Mouse (Mus musculus): ENCODE measurements around the gene Plcl2. TPM values are rescaled to one million over a fixed set of nuclear protein-coding genes. Genes with fewer than 3 reads are reported as not detected.

Plcl2 gene
- polyA plus RNA-seq, 1 experiment, result 0.73 TPM

DNA sequence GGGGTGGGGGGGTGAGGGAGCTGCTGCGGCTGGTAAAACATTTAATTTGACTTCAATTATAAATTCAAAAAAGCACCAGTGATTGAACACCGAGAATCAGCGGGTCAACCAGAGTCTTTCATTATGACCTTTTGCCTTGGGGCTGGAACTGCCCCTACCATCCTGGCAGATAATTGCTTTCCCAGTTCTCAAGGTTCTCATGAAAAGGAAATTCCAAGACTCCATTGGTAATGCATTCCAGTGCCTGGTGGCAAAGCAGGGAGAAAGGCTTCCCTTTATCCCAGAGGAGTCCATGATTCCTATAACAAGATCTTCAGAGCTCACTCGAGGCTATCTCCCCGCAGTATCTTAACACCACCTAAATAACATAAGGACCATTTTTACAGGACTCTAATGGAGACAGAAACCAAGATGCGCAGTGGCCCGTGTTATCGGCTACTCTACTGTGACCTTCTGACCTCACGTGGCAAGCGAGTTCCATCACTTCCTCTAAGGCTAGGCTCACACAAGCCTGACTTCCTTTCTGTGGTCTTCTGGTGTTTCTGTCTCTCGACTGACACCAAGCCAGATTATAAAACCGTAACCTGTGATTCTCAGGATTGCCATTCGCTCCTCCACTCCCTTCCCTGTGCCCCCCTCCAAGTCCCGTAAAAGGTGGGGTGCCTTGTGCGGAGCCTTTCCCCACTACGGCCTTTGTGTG, 10.0 kb upstream of the Plcl2 start:
- Histone ChIP-seq H3K27ac (ENCODE audit: control insufficient read depth, insufficient read depth, low read depth, low read length) (no peak overlapping the region), H3K4me3 (ENCODE audit: control insufficient read depth, low read depth, low read length) (no peak overlapping the region; the same call in 1 of the 2 replicates), H3K36me3 (ENCODE audit: control insufficient read depth, insufficient read depth, low read length) (no peaks in the 10 kb centered on the region), H3K27me3 (ENCODE audit: control insufficient read depth, insufficient read depth, low read length) (no peaks in the 10 kb centered on the region), H3K4me1 (ENCODE audit: control insufficient read depth, insufficient read depth, low read length) (no peaks in the 10 kb centered on the region; the same call in 1 of the 2 replicates)
- TF ChIP-seq CTCF (IDR thresholded peaks at IDR 0.05; ENCODE audit: control insufficient read depth, insufficient read depth, insufficient replicate concordance, low read depth, low read length), result no peak

DNA sequence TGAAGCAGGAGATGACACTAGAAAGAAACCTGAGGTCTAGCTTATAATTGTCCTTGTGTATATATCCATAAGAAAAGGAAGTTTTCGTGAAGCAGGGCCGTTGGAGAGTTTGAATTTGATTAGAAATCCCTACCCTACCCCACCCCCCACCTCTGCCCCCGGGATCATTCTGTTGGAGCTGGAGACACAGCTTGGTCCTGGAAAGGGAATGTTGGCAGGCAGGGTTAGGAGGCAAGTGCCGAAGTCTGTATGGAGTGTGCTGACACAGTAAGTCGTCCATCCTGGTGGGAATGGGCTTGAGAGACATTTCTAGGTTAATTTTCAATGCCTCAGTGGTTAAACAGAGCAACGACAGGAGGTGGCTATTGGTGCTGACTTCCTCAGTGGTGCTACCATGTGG, 8.4 kb upstream of the Plcl2 start:
- Histone ChIP-seq H3K27me3 (ENCODE audit: control insufficient read depth, insufficient read depth, low read length) (no peaks in the 10 kb centered on the region), H3K27ac (ENCODE audit: control insufficient read depth, insufficient read depth, low read depth, low read length) (no peak overlapping the region), H3K4me3 (ENCODE audit: control insufficient read depth, low read depth, low read length) (no peak overlapping the region), H3K36me3 (ENCODE audit: control insufficient read depth, insufficient read depth, low read length) (no peaks in the 10 kb centered on the region), H3K4me1 (ENCODE audit: control insufficient read depth, insufficient read depth, low read length) (no peaks in the 10 kb centered on the region; the same call in 1 of the 2 replicates)
- TF ChIP-seq POLR2A (IDR thresholded peaks at IDR 0.05; ENCODE audit: control insufficient read depth, low read depth, low read length) (no peak), CTCF (IDR thresholded peaks at IDR 0.05; ENCODE audit: control insufficient read depth, insufficient read depth, insufficient replicate concordance, low read depth, low read length) (no peak)

DNA sequence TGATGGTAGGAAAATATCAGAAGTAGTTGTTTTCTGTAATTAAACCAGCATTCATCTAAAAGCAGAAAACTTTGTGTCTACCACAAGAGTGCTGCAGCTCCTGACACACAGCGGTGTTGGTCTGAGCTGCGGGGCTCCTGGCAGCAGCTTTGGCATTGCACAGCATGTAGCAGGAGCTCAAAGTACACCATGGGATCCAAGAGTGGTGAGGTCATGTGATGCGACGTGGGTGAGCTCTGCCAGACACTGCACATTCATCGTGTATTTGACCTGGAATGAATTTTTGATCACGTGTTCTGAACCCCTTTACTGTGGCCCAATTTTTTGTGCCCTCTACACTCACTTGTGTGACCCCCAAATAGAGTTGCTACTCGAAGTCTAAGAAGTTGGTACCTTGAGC, 6.1 kb upstream of the Plcl2 start:
- no peak overlapping the region for H3K27ac ChIP-seq (ENCODE audit: control insufficient read depth, insufficient read depth, low read depth, low read length)
- no peak overlapping the region for H3K4me3 ChIP-seq (ENCODE audit: control insufficient read depth, low read depth, low read length)
- H3K36me3 ChIP-seq (ENCODE audit: control insufficient read depth, insufficient read depth, low read length), result no peaks in the 10 kb centered on the region
- H3K27me3 ChIP-seq (ENCODE audit: control insufficient read depth, insufficient read depth, low read length), result no peaks in the 10 kb centered on the region
- TF ChIP-seq CTCF (IDR thresholded peaks at IDR 0.05; ENCODE audit: control insufficient read depth, insufficient read depth, insufficient replicate concordance, low read depth, low read length) (no peak), POLR2A (IDR thresholded peaks at IDR 0.05; ENCODE audit: control insufficient read depth, low read depth, low read length) (no peak)
- no peaks in the 10 kb centered on the region; the same call in none of the 2 replicates for H3K4me1 ChIP-seq (ENCODE audit: control insufficient read depth, insufficient read depth, low read length)

DNA sequence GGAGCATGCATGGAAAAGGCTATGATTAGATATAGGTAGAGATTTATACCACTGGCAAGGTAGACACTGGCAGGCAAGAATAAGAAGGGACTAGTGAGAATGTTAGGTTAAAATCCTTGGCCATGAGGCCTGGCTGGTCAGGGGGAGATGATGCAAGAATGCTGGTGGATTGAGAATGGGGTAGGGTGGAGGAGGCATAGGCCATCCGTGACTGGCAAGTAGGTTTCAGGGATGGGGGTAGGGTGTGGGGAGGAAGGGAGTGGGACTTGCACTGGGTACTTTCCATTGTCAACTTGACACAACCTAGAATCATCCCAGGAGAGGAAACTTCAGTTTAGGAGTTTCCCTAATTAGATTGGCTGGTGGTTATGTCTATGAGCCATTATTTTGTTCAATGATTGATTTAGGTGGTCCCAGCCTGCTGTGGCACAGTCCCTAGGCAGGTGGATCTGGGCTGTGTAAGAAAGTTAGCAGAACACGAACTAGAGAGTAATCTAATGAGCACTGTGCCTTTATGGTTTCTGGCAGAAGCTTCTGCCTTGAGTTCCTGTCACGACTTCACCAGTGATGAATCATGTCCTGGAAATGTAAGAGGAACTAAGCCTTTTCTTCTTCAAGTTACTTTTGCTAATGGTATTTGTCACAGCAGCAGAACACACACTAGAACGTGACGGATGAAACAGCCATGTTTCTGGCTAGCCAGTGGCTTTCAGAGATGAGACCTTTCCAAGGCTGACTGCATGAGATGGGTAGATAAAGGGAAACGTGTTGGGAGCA, 4.9 kb upstream of the Plcl2 start:
- no peaks in the 10 kb centered on the region for H3K36me3 ChIP-seq (ENCODE audit: control insufficient read depth, insufficient read depth, low read length)
- TF ChIP-seq CTCF (IDR thresholded peaks at IDR 0.05; ENCODE audit: control insufficient read depth, insufficient read depth, insufficient replicate concordance, low read depth, low read length), result no peak
- no peak for TF ChIP-seq POLR2A (IDR thresholded peaks at IDR 0.05; ENCODE audit: control insufficient read depth, low read depth, low read length)
- no peak overlapping the region for H3K27ac ChIP-seq (ENCODE audit: control insufficient read depth, insufficient read depth, low read depth, low read length)
- H3K4me1 ChIP-seq (ENCODE audit: control insufficient read depth, insufficient read depth, low read length), result peaks cover 3% of the 10 kb centered on the region
- H3K27me3 ChIP-seq (ENCODE audit: control insufficient read depth, insufficient read depth, low read length), result no peaks in the 10 kb centered on the region
- H3K4me3 ChIP-seq (ENCODE audit: control insufficient read depth, low read depth, low read length), result no peak overlapping the region

DNA sequence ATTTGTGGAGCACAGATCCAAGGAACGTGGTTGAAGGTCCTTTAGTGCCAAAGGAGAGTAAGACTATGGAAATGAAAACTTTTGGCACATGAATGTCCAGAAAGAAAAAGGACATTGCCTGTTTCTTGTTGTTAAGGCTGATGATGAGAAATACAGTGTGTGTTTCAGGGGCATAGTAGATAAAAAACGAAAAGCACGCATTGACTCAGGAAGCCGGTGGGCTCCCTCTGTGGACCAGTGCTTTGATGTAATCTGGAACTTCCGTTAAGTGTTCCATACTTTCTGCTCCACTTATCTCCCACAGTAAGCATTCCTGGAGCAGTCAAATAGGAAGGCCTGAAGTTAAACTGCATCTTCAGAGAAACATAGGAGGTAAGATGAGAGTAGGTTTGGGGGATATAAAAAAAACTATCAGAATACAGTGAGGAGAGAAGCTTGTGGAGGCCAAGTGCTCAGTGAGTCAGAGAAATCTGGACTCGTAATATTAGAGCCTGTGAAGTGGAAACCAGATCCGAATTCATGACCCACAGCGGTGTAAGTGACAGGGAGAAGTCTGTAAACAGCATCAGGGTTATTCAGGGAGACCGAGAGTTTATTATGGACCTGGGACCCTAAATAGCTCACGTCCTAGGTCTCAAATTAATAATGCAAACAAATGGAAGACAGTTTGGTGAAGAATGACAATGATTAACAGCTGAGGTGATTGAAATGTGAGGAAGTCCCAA, 3.1 kb upstream of the Plcl2 start:
- H3K4me1 ChIP-seq (ENCODE audit: control insufficient read depth, insufficient read depth, low read length), result peaks cover 6% of the 10 kb centered on the region
- H3K4me3 ChIP-seq (ENCODE audit: control insufficient read depth, low read depth, low read length), result no peak overlapping the region
- no peak for TF ChIP-seq POLR2A (IDR thresholded peaks at IDR 0.05; ENCODE audit: control insufficient read depth, low read depth, low read length)
- no peaks in the 10 kb centered on the region for H3K36me3 ChIP-seq (ENCODE audit: control insufficient read depth, insufficient read depth, low read length)
- H3K27ac ChIP-seq (ENCODE audit: control insufficient read depth, insufficient read depth, low read depth, low read length), result no peak overlapping the region
- H3K27me3 ChIP-seq (ENCODE audit: control insufficient read depth, insufficient read depth, low read length), result no peaks in the 10 kb centered on the region

DNA sequence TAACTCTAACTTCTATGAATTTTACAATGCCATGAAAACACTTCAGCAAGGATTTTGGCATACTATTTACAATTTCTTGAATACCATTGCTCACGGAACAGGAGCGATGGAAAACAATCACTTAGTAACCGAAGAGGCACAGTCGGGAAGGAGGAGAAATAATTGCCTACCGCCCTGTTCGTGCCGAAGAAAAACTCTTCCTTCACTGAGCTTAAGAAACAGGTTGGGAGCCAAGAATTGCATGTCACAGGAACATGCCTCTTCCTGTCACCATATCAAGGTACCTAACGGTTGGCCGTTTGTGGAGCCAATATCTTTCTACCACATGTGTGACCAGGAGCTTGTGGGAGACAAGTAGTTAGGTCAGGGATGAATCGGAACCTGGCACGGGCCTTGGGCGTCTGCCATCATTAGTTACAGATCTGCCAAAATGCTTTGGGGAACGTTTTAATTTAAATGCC, 2.3 kb upstream of the Plcl2 start:
- H3K27me3 ChIP-seq (ENCODE audit: control insufficient read depth, insufficient read depth, low read length), result no peaks in the 10 kb centered on the region
- H3K4me3 ChIP-seq (ENCODE audit: control insufficient read depth, low read depth, low read length), result no peak overlapping the region
- H3K36me3 ChIP-seq (ENCODE audit: control insufficient read depth, insufficient read depth, low read length), result no peaks in the 10 kb centered on the region
- TF ChIP-seq POLR2A (IDR thresholded peaks at IDR 0.05; ENCODE audit: control insufficient read depth, low read depth, low read length), result no peak
- no peak for TF ChIP-seq CTCF (IDR thresholded peaks at IDR 0.05; ENCODE audit: control insufficient read depth, insufficient read depth, insufficient replicate concordance, low read depth, low read length)
- peaks cover 6% of the 10 kb centered on the region for H3K4me1 ChIP-seq (ENCODE audit: control insufficient read depth, insufficient read depth, low read length)
- no peak overlapping the region for H3K27ac ChIP-seq (ENCODE audit: control insufficient read depth, insufficient read depth, low read depth, low read length)

All from testis, adult 2 months (tissue).